Comparison of ENCODE assay signal across 9 mouse cellular contexts in the genomic region with DNA sequence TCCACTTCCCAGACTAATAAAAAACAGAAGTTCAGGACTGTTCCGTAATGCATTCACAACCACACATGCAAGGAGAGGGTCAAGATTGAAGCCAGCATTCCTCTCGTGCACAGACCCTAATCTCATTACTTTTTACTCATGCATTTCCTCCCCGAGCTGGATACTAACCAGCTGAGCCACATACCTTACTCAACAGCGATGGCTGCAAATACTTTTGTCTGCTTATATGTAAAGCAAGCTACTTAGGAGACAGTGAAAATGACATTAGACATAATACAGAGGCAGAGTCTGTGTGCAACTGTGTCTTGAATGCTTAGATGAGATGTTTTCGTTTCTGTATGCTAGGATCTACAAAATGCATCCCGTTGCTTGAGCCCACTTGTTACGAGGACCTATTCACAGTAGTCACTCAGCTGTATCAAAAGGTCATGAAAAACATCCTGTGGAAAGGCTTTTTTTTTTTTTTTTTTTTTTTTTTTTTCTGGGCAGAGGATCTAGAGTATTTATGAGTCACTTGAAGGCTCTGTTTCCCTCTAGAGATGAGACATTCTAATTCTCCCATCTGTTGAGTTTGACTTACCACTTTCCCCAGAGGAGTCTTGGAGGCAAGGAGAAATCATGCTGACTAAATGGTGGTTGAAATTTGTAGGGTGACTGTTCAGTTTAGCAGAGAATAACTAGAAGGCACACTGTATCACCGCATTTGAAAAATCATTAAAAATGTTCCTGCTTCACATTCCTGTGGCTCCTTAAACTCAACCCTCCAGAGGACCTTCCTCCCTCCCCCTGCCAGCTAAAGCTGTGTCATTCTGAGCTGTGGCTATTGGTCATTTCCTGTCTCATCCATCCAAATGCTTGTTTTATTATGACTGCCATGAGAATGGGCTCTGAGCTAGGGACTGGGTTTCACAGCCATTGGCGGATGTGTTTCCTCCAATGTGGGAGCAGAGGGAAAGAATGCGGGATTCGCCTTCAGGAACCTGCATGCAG.
A peak's percentile ranks its signal among the peaks of the same experiment; 100 is the strongest.
DNase-seq lines count a peak whose midpoint lies in the region; ATAC-seq and TF ChIP-seq lines count a peak whose summit lies in the region.
"Had no signal": no experiment of that assay in that cellular context is flagged by ENCODE, and none has a peak within 500 bp of the region (broad histone marks: within the 10 kb centered on the region; RNA-seq: fewer than 3 reads in every experiment).

No protein-coding gene starts in this region.

- peak; percentile 36; the same call in 1 of the 2 replicates for ATAC-seq in lung, embryonic 16.5 days (ENCODE audit: low read depth)
- ATAC-seq in heart, postnatal 0 days (ENCODE audit: insufficient read depth, low read depth) = peak; percentile 30; the same call in 1 of the 2 replicates
- peak; percentile 71 for ATAC-seq in limb, embryonic 13.5 days (ENCODE audit: low FRiP score, low read depth)
- ATAC-seq in midbrain, embryonic 15.5 days (replicated peaks) = no peak
- ATAC-seq: liver, postnatal 0 days had no signal

- 45% methylated on average over 11 of the region's 11 CpGs for WGBS in lung, embryonic 16.5 days
- 48% methylated on average over 11 of the region's 11 CpGs for WGBS in heart, postnatal 0 days
- 35% methylated on average over 11 of the region's 11 CpGs for WGBS in limb, embryonic 13.5 days
- WGBS in midbrain, embryonic 15.5 days = 43% methylated on average over 11 of the region's 11 CpGs

- peaks cover 32% of the 10 kb centered on the region for H3K4me1 ChIP-seq in lung, embryonic 16.5 days (replicated peaks; ENCODE audit: control insufficient read depth, insufficient read depth, low read length)
- H3K4me1 ChIP-seq in heart, postnatal 0 days (ENCODE audit: control insufficient read depth, insufficient read depth) = peaks cover 12% of the 10 kb centered on the region
- peaks cover 22% of the 10 kb centered on the region for H3K4me1 ChIP-seq in limb, embryonic 13.5 days
- H3K4me1 ChIP-seq in midbrain, embryonic 15.5 days = peaks cover 9% of the 10 kb centered on the region; the same call in 1 of the 2 replicates

- no peak overlapping the region; the same call in 1 of the 2 replicates for H3K27ac ChIP-seq in lung, embryonic 16.5 days (ENCODE audit: low read length)
- H3K27ac ChIP-seq in heart, postnatal 0 days (ENCODE audit: low read depth) = 0 out of 2 replicates have a peak overlapping the region, but pooled peaks have one; percentile 11
- no peak overlapping the region for H3K27ac ChIP-seq in limb, embryonic 13.5 days
- H3K27ac ChIP-seq in midbrain, embryonic 15.5 days = no peak overlapping the region

- no peaks in the 10 kb centered on the region for H3K36me3 ChIP-seq in lung, embryonic 16.5 days (ENCODE audit: control insufficient read depth, insufficient read depth, low read length)
- H3K36me3 ChIP-seq in heart, postnatal 0 days (replicated peaks; ENCODE audit: control insufficient read depth, insufficient read depth, low read length) = no peaks in the 10 kb centered on the region
- no peaks in the 10 kb centered on the region for H3K36me3 ChIP-seq in limb, embryonic 13.5 days
- no peaks in the 10 kb centered on the region for H3K36me3 ChIP-seq in midbrain, embryonic 15.5 days (replicated peaks)

- H3K4me2 ChIP-seq in lung, embryonic 16.5 days (ENCODE audit: low read depth, low read length) = no peak overlapping the region
- H3K4me2 ChIP-seq in heart, postnatal 0 days (ENCODE audit: low read depth, low read length) = no peak overlapping the region
- 0 out of 2 replicates have a peak overlapping the region, but pooled peaks have one; percentile 5 for H3K4me2 ChIP-seq in limb, embryonic 13.5 days (replicated peaks)
- no peak overlapping the region for H3K4me2 ChIP-seq in midbrain, embryonic 15.5 days

- no peak overlapping the region for H3K4me3 ChIP-seq in lung, embryonic 16.5 days (ENCODE audit: low read length)
- no peak overlapping the region for H3K4me3 ChIP-seq in heart, postnatal 0 days (ENCODE audit: low read depth, low read length)
- H3K4me3 ChIP-seq in limb, embryonic 13.5 days = no peak overlapping the region
- no peak overlapping the region for H3K4me3 ChIP-seq in midbrain, embryonic 15.5 days

- no peaks in the 10 kb centered on the region for H3K27me3 ChIP-seq in lung, embryonic 16.5 days (ENCODE audit: control insufficient read depth, insufficient read depth, low read depth, low read length)
- no peaks in the 10 kb centered on the region for H3K27me3 ChIP-seq in heart, postnatal 0 days (ENCODE audit: control insufficient read depth, insufficient read depth, low read length)
- H3K27me3 ChIP-seq in limb, embryonic 13.5 days = no peaks in the 10 kb centered on the region
- no peaks in the 10 kb centered on the region for H3K27me3 ChIP-seq in midbrain, embryonic 15.5 days (replicated peaks)

- no peaks in the 10 kb centered on the region for H3K9me3 ChIP-seq in lung, embryonic 16.5 days (ENCODE audit: control insufficient read depth, low read length)
- H3K9me3 ChIP-seq in heart, postnatal 0 days (replicated peaks; ENCODE audit: control insufficient read depth, low read length) = no peaks in the 10 kb centered on the region
- no peaks in the 10 kb centered on the region for H3K9me3 ChIP-seq in limb, embryonic 13.5 days
- no peaks in the 10 kb centered on the region for H3K9me3 ChIP-seq in midbrain, embryonic 15.5 days

- no peak for TF ChIP-seq CTCF in heart, postnatal 0 days (IDR thresholded peaks at IDR 0.05; ENCODE audit: low read depth)

- no peak for DNase-seq in lung, postnatal 36 days
- DNase-seq in embryo, embryonic 11 days = peak; percentile 29
- DNase-seq in heart, postnatal 0 days (ENCODE audit: low spot score) = no peak
- DNase-seq in B cell, adult 2 months = no peak
- DNase-seq in spleen, adult 18-20 months = no peak
- DNase-seq: liver, postnatal 0 days had no signal

- H3K9ac ChIP-seq in lung, embryonic 16.5 days (ENCODE audit: low read length) = no peak overlapping the region
- no peak overlapping the region for H3K9ac ChIP-seq in heart, postnatal 0 days (replicated peaks; ENCODE audit: low read depth, low read length)
- no peak overlapping the region for H3K9ac ChIP-seq in limb, embryonic 13.5 days
- no peak overlapping the region for H3K9ac ChIP-seq in midbrain, embryonic 15.5 days
- H3K9ac ChIP-seq: liver, postnatal 0 days had no signal

- TF ChIP-seq EP300 in heart, postnatal 0 days (IDR thresholded peaks at IDR 0.05; ENCODE audit: low read depth) = no peak
